Mouse (Mus musculus) left cerebral cortex, postnatal 25 days (tissue): Measurements from ENCODE around the gene Qars. TPM values are rescaled to one million over a fixed set of nuclear protein-coding genes. Genes with fewer than 3 reads are reported as not detected.

Source experiments
- DNase-seq, 2 experiments: peaks; one replicate each; pipeline ENCODE4 v3.0.0; 2022; ENCODE audit warnings: low spot score in 2 of 2, mixed read lengths in 1 of 2
- intact Hi-C: fragments of 180-260 bp; cut with DNase I; formaldehyde crosslinking; loops from one replicate; pipeline ENCODE4 v1.15.1; 2025
- total RNA-seq, 2 experiments: library from RNA; stranded (reverse); gene quantifications; 2 replicates each; pipeline ENCODE4 v1.2.3; 2021

The Qars gene
- total RNA-seq, 2 experiments from 2014 or later, result 75.3 to 84.4 TPM

DNA sequence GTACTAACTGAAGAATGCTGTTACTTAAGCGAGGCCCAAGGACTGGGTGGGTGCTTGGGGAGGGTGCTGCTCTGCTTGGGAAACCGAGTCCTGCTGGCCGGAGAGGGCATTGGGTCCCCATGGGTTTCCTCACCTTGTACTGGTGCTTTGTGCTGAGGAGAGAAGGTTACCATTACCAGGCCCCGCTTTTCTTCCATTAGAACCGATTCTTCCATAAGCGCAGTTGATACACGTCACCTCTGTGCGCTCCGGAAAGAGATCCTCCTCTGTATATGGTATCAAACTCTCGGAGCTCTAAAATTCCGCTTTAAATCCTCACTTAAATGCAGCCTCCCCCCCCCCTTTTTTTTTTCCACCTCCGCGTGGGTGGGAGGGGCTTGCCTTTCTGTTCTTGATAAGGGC is 10.4 kb downstream of the Qars start:
- intact Hi-C loops, result no loop called here
- DNase-seq, result peak; percentile 53 to 71

DNA sequence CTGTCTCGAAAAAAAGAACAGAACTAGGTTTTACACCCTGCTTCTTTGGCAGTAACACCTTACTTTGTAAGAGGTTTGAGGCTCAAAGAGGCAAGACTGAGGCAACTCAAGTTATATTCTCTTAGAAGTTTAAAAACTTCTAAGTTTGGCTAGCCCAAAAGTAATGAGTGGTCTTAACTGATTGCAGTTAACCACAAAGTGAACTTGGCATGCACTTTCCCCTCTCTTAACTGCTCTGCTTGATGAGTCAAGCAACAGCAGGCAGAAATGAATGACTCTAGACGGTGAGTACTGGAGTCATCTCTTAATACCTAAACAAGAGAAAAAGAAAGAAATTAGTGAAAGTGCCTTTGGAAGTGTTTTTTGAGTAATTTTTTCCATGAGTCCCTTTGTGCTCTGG is 14.1 kb downstream of the Qars start:
- DNase-seq, result no peak
- intact Hi-C loops, result no loop called here

DNA sequence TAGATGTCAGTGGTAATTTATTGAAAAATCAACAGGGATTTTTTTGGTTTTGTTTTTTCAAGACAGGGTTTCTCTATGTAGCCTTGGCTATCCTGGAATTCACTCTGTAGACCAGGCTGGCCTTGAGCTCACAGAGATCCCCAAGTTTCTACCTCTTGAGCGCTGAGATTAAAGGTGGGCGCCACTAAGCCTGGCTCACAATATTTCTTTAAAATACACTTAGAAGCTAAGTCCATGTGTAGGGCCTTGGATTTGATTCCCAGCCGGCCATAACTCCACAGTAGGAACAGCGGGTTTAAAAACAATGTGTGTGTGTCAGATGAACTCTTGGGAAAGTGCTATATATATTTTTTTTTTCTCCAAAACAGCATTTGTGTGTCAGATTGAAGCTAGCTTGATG is 15.8 kb downstream of the Qars start:
- intact Hi-C loops, result no loop called here
- DNase-seq, result no peak

DNA sequence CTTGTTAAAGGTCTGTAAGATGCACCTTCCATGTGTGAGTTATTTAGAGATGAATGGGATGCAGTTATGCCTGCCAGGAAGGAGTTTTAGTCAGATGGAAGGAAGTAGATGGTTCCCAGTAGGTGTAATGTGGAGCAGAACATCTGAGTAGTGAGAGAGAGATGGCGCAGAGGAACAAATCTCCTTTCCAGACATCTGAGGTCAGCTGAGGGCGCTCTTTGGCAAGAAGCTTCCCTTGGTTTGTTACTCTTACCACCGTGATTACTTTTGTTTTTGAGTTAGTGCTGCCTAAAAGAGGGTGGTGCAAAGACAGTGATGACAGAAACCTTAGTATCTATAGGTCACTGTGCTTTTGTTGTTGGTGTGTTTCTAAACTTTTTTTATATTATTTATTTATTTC is 17.9 kb downstream of the Qars start:
- intact Hi-C loops, result no loop called here
- no peak for DNase-seq

DNA sequence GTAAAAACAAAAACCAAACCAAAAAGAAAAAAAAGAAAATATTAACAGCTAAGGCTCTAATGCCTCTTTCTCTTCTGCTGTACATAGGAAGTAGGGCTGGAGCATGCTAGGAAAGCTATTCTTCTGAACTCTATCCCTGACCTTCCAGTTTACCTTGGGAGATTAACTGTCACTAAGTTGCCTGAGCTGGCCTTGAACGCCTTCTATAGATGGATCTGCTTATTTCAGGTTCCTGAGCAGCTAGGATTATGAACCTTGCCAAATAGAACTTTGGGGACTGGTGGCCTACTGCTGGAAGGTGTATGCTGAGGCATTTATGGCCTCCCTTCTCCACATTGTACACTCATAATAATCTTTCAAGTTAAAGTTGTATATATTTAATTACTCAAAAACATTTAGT is 23.4 kb downstream of the Qars start:
- DNase-seq, result no peak
- intact Hi-C loops, result no loop called here

DNA sequence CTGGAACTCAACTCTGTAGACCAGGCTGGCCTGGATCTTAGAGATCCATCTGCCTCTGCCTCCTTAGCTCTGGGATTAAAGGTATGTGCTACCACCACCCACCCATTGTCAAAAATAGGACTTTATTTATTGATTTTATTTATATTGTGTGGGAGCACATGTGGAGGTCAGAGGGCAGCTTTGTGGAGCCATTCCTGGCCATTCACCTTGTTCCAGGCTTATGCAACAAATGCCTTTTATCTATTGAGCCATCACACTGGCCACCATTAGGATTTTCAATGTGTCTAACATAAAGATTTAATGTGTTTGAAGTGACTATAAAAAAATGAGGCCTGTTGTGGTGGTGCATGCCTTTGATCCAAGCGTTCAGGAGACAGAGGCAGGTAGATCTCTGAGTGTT is 24.0 kb downstream of the Qars start:
- no peak for DNase-seq
- intact Hi-C loops, result no loop called here

DNA sequence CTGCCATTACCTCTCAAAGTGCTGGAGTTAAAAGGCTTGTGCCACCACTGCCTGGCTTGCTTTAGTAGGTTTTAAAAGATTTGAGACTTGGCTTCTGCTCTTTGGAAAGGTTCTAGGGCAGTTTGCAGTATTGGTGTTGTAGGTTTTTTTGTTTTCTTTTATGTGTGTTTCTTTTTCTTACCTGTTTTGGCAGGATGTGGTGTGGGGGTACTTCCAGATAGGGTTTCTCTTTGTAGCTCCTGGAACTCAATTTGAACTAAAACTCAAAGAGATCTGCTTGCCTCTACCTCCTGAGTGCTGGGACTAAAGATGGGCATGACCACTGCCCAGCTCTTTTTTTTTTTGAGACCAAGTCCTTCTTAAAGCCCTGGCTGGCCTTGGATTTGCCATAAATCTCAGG is 33.3 kb downstream of the Qars start:
- DNase-seq, result no peak
- intact Hi-C loops, result no loop called here

DNA sequence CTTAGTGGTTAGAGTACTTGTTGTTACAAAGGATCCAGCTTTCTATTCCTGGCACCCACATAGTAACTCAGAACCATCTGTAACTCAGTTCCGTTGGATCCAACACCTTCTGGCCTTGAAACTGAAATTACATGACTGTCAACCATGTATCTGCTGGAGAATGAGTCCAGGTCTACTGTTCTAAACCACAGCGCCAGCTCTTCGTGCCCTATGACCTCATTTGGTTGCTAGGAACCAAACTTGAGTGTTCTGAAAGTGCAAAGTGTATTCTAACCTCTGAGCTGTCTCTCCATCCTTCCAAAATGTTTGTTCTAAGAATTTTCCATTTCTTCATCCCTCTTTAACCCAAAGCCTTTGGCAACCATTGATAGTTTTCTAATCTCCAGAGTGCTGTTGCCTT is 38.5 kb downstream of the Qars start:
- no peak for DNase-seq

DNA sequence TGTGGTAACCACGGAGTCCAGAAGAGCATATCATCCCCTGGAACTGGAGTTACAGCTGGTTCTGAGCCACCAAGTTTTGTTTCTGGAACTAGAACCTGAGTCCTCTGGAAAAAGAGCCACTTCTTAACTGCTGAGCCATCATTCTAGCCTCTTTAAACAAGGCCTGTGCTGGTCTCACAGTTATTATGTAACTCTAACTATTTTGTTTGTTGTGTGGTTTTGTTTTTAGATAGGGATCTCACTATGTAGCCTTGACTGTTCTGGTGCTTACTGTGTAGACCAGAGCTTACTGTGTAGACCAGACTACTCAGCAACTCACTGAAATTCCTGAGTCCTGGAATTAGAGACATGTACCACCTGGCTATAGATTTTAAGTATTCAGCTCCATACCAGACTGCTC is 39.4 kb downstream of the Qars start:
- intact Hi-C loops, result no loop called here
- no peak for DNase-seq

More for the DNA sequence above, 38.5 kb downstream of the Qars start:
- intact Hi-C loops, result no loop called here

DNA sequence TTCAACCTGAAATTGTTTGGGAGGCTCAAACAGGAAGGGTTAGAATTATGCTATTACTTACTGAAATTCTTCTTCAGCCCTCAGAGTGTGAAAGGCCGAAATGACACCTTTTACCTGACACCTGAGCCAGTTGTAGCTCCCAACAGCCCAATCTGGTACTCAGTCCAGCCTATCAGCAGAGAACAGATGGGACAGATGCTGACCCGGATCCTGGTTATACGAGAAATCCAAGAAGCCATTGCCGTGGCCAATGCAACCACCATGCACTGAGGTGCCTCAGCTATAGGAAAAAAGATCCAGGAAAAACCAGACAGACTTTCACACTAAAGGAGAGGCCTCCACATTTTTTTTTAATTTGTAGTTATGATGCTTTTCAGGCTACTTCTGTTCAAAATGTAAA is 51.7 kb downstream of the Qars start:
- intact Hi-C loops, result no loop called here
- DNase-seq, result no peak

DNA sequence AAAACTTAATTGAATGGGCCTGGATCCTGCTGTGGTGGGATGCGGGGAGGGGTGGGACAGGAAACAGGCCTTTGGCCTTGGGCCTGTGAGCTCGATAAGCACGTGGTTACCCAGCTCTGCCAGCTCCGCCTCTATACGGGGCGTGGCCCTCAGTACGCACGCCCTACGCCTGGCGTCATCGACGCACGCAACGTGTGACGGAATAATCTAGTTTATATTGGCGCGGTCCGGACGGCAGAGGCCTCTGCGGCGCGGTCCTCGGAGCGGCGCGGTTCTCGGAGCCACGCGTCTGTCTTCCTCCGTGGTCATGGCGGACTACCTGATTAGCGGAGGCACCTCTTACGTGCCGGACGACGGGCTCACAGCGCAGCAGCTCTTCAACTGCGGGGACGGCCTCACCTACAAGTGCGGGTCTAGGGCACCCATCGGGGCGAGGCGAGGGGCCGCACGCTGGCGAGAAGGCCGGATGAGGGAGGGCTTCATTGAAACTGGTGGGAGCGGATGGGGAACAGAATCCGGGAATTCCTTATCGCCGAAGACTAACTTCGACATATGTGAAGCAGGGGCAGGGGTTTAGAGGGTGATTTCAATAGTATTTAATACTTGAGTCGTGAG is 52.8 kb downstream of the Qars start, which contains the start of gene Impdh2:
Gene Impdh2 (plus strand): TSS at position 60 of the 615 bp plus-strand sequence.
- peak; percentile 93 to 96 for DNase-seq
- intact Hi-C loops, result no loop called here

DNA sequence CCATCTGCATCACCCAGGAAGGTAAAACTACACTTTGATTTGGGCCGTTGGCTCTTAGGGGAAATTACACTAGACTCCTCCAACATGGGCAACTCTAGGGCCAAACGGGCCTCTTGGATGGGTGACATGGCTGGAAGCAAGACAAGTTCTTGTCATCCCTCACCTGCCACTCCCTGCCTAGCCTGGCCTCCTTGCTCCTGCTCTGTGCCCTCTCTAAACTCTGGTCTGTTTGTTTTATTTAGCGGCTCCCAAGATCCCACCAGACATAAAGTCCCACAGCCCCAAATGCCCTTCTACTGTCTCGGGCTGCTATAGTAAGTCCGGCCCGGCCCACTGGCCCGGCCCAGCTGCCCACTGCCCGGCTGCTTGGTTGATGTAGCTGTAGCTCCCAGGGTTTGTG is 56.2 kb downstream of the Qars start:
- DNase-seq, result no peak
- intact Hi-C loops, result no loop called here

DNA sequence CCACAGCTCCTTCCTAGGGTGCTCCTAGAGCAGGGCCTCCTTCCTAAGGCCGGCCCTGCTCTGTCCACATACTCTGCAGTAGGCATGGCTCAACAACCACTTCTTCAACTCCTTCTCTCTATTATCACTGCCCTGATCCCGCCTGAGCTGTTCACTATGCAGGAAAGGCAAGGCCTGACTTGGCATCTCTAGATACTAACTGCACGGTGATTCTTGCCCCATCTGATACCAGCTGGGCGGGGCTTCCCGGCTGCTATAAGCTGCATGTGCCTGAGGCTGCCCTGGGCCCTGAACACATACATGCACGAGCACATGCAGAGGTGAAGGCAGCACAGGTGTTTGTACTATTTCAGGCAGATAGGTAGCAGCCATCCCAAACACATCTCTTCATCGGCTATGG is 56.6 kb downstream of the Qars start:
- no peak for DNase-seq
- intact Hi-C loops, result no loop called here

Other genes with a start within 250 kb of the Qars start
- gene Dag1, start 243.7 kb upstream of the Qars start, total RNA-seq, result 10 to 100 TPM; 94.7 to 97.9 TPM
- 100 to 1,000 TPM; 113 to 121 TPM for gene Nicn1, start 217.3 kb upstream of the Qars start, total RNA-seq
- gene Amt, start 210.9 kb upstream of the Qars start, total RNA-seq, result 10 to 100 TPM; 31.1 to 35.0 TPM
- 100 to 1,000 TPM; 165 to 175 TPM for gene Rhoa, start 201.6 kb upstream of the Qars start, total RNA-seq
- gene Tcta, start 201.5 kb upstream of the Qars start, total RNA-seq, result 10 to 100 TPM; 33.2 to 34.6 TPM
- gene Gpx1, start 168.8 kb upstream of the Qars start, total RNA-seq, result 100 to 1,000 TPM; 104 to 106 TPM
- gene Usp4, start 159.9 kb upstream of the Qars start, total RNA-seq, result 100 to 1,000 TPM; 117 TPM
- 1 to 10 TPM; 2.4 to 3.0 TPM for gene 1700102P08Rik, start 114.9 kb upstream of the Qars start, total RNA-seq
- gene Ccdc36, start 79.2 kb upstream of the Qars start, total RNA-seq, result under 1 TPM; 0.32 TPM
- not detected for gene BC048562, start 71.2 kb upstream of the Qars start, total RNA-seq
- gene Ccdc71, start 47.2 kb upstream of the Qars start, total RNA-seq, result 10 to 100 TPM; 40.3 to 42.2 TPM
- gene Klhdc8b, start 46.1 kb upstream of the Qars start, total RNA-seq, result 10 to 100 TPM; 30.3 to 36.7 TPM
- 10 to 100 TPM; 30.6 to 31.9 TPM for gene Lamb2, start 28.0 kb upstream of the Qars start, total RNA-seq
- 100 to 1,000 TPM; 143 to 147 TPM for gene Usp19, start 17.1 kb upstream of the Qars start, total RNA-seq
- gene Qrich1, start 9.1 kb downstream of the Qars start, total RNA-seq, result 100 to 1,000 TPM; 136 to 141 TPM
- gene Impdh2, start 52.6 kb downstream of the Qars start, total RNA-seq, result 10 to 100 TPM; 55.3 to 55.4 TPM
- 10 to 100 TPM; 53.1 to 58.2 TPM for gene Ndufaf3, start 59.7 kb downstream of the Qars start, total RNA-seq
- 10 to 100 TPM; 83.8 to 85.2 TPM for gene Dalrd3, start 62.2 kb downstream of the Qars start, total RNA-seq
- 100 to 1,000 TPM; 112 to 126 TPM for gene Wdr6, start 71.0 kb downstream of the Qars start, total RNA-seq
- gene P4htm, start 90.0 kb downstream of the Qars start, total RNA-seq, result 10 to 100 TPM; 77.2 to 82.9 TPM
- 10 to 100 TPM; 48.3 to 50.9 TPM for gene Arih2, start 141.7 kb downstream of the Qars start, total RNA-seq
- gene Slc25a20, start 154.4 kb downstream of the Qars start, total RNA-seq, result 10 to 100 TPM; 12.6 to 14.4 TPM
- 10 to 100 TPM; 45.5 to 49.1 TPM for gene Prkar2a, start 181.6 kb downstream of the Qars start, total RNA-seq